9 mouse cellular contexts compared by ENCODE assay signal in the genomic region with DNA sequence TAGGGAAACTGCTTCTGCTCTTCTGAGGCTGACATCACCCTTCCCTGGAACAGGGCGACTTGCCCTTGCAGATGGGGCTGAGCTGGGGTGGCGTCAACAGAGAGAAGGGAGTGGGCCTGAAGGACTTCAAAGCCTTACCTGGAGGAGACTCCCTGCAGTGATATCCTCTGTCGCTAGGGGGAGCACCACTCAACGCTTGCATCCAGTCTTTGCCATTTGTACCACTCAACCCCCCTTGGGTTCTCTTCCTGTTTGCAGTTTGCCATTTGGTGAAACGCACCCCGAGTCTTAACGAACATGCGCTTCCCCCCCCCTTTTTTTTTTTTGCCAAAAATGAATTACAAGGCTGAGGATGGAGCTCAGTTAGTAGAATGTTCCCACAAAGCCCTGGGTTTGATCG. TPM values are rescaled to one million over a fixed set of nuclear protein-coding genes. Genes with fewer than 3 reads are reported as not detected.
DNase-seq lines count a peak whose midpoint lies in the region; ATAC-seq and TF ChIP-seq lines count a peak whose summit lies in the region.
"Had no signal": no experiment of that assay in that cellular context is flagged by ENCODE, and none has a peak within 500 bp of the region (broad histone marks: within the 10 kb centered on the region; RNA-seq: fewer than 3 reads in every experiment).

No protein-coding gene starts in this region.

- no peaks in the 10 kb centered on the region for H3K36me3 ChIP-seq in kidney, postnatal 0 days (ENCODE audit: insufficient read depth, low read length)
- H3K36me3 ChIP-seq in liver, embryonic 12.5 days: peaks cover 9% of the 10 kb centered on the region

- TF ChIP-seq CTCF in kidney, postnatal 0 days (IDR thresholded peaks at IDR 0.05; ENCODE audit: low read depth): peak; percentile 88

- 14% methylated on average over 9 of the region's 9 CpGs for WGBS in kidney, postnatal 0 days
- 20% methylated on average over 9 of the region's 9 CpGs for WGBS in liver, embryonic 12.5 days (ENCODE audit: insufficient replicate concordance)

- no peaks in the 10 kb centered on the region for H3K9me3 ChIP-seq in kidney, postnatal 0 days (replicated peaks; ENCODE audit: low read length)
- peaks cover 4% of the 10 kb centered on the region for H3K9me3 ChIP-seq in liver, embryonic 12.5 days (replicated peaks)

- DNase-seq in urinary bladder, adult 18-20 months (ENCODE audit: low spot score in 2 of 2): peak; percentile 39 to 75
- DNase-seq in urinary bladder, postnatal 10 days (ENCODE audit: low spot score): no peak
- DNase-seq in cerebellum, adult 18-20 months: peak; percentile 63 to 73
- DNase-seq in gastrocnemius, adult 8-10 months (ENCODE audit: low spot score in 2 of 2): peak; percentile 22 to 38
- peak; percentile 71 for DNase-seq in kidney, postnatal 0 days (ENCODE audit: low spot score)
- DNase-seq in ovary, postnatal 14 days (ENCODE audit: low spot score): peak; percentile 67
- peak; percentile 64 to 83 for DNase-seq in thymus, postnatal 10 days (ENCODE audit: low spot score in 2 of 2)

- no peaks in the 10 kb centered on the region for H3K27me3 ChIP-seq in kidney, postnatal 0 days (ENCODE audit: insufficient read depth, low read length)
- no peaks in the 10 kb centered on the region; the same call in 1 of the 2 replicates for H3K27me3 ChIP-seq in liver, embryonic 12.5 days (replicated peaks)

- 0 out of 2 replicates have a peak overlapping the region, but pooled peaks have one; percentile 16 for H3K4me2 ChIP-seq in kidney, postnatal 0 days (ENCODE audit: low read length)
- H3K4me2 ChIP-seq in liver, embryonic 12.5 days: no peak overlapping the region

- no peaks in the 10 kb centered on the region for H3K4me1 ChIP-seq in kidney, postnatal 0 days (replicated peaks; ENCODE audit: insufficient read depth, low read length)
- peaks cover 7% of the 10 kb centered on the region; the same call in 1 of the 2 replicates for H3K4me1 ChIP-seq in liver, embryonic 12.5 days

- H3K27ac ChIP-seq in kidney, postnatal 0 days: no peak overlapping the region
- no peak overlapping the region for H3K27ac ChIP-seq in liver, embryonic 12.5 days

- no peak for ATAC-seq in kidney, postnatal 0 days (replicated peaks; ENCODE audit: low FRiP score, low read depth)
- ATAC-seq in liver, embryonic 12.5 days: peak; percentile 34; the same call in 1 of the 2 replicates

- H3K9ac ChIP-seq in kidney, postnatal 0 days (ENCODE audit: low read depth, low read length): no peak overlapping the region
- H3K9ac ChIP-seq in liver, embryonic 12.5 days: no peak overlapping the region

- H3K4me3 ChIP-seq in kidney, postnatal 0 days (replicated peaks; ENCODE audit: low read depth, low read length): no peak overlapping the region
- H3K4me3 ChIP-seq in liver, embryonic 12.5 days: no peak overlapping the region
- H3K4me3 ChIP-seq: erythroblast, embryonic 14.5 days had no signal

RNA-seq across cellular contexts. Expression of gene Bco1, which starts 11.9 kb away (rescaled TPM):
- total RNA-seq in gastrocnemius, adult 8-10 months (2022): not detected
- polyA plus RNA-seq in kidney, postnatal 0 days (2015; fragmentation: Nextera tagmentation; extraction: Ambion mirVana): 0.16 and 0.27 TPM in 2 replicates
- polyA plus RNA-seq in liver, embryonic 12.5 days (2016; fragmentation: Nextera tagmentation; extraction: Ambion mirVana): 10.3 and 10.8 TPM in 2 replicates
- polyA plus RNA-seq: erythroblast, embryonic 14.5 days had no signal

RNA-seq across cellular contexts. Expression of gene Pkd1l2, which starts 25.3 kb away (rescaled TPM):
- under 1 TPM; 0.05 to 0.20 (median 0.14) TPM for total RNA-seq in gastrocnemius, adult 8-10 months (2022)
- polyA plus RNA-seq in kidney, postnatal 0 days (2015; fragmentation: Nextera tagmentation; extraction: Ambion mirVana): not detected in 2 replicates
- polyA plus RNA-seq in liver, embryonic 12.5 days (2016; fragmentation: Nextera tagmentation; extraction: Ambion mirVana): 0.01 and 0.02 TPM in 2 replicates
- polyA plus RNA-seq: erythroblast, embryonic 14.5 days had no signal

RNA-seq across cellular contexts. Expression of gene Gan, which starts 50.4 kb away (rescaled TPM):
- total RNA-seq in gastrocnemius, adult 8-10 months (2022): 1 to 10 TPM; 4.7 to 5.5 (median 4.9) TPM
- polyA plus RNA-seq in kidney, postnatal 0 days (2015; fragmentation: Nextera tagmentation; extraction: Ambion mirVana): 1.1 and 1.2 TPM in 2 replicates
- 1.9 and 2.1 TPM in 2 replicates for polyA plus RNA-seq in liver, embryonic 12.5 days (2016; fragmentation: Nextera tagmentation; extraction: Ambion mirVana)
